In genomic region chr12:86628783-86629172, GRCm38 (mm10) we compare ENCODE assay signal across 11 mouse cellular contexts.
"Had no signal": no experiment of that assay in that cellular context is flagged by ENCODE, and none has a peak within 500 bp of the region (broad histone marks: within the 10 kb centered on the region; RNA-seq: fewer than 3 reads in every experiment).

No protein-coding gene starts in this region.

- H3K36me3 ChIP-seq: kidney, embryonic 15.5 days; limb, embryonic 10.5 days; liver, embryonic 15.5 days; midbrain, embryonic 13.5 days had no signal

- H3K9me3 ChIP-seq: kidney, embryonic 15.5 days; limb, embryonic 10.5 days; liver, embryonic 15.5 days; midbrain, embryonic 13.5 days had no signal

- DNase-seq: kidney, adult 2 months; kidney, postnatal 25 days; right cerebral cortex, postnatal 14 days; thymus, adult 2 months; thymus, postnatal 25 days had no signal

- ATAC-seq: midbrain, embryonic 13.5 days had no signal

- H3K27ac ChIP-seq: kidney, embryonic 15.5 days; left cerebral cortex, adult 2 months; limb, embryonic 10.5 days; liver, embryonic 15.5 days; midbrain, embryonic 13.5 days had no signal

- H3K9ac ChIP-seq: kidney, embryonic 15.5 days; liver, embryonic 15.5 days; midbrain, embryonic 13.5 days had no signal

- H3K4me3 ChIP-seq: kidney, embryonic 15.5 days; left cerebral cortex, adult 2 months; limb, embryonic 10.5 days; liver, embryonic 15.5 days; midbrain, embryonic 13.5 days had no signal

- H3K4me1 ChIP-seq: limb, embryonic 10.5 days; liver, embryonic 15.5 days; midbrain, embryonic 13.5 days had no signal

- H3K27me3 ChIP-seq: liver, embryonic 15.5 days; midbrain, embryonic 13.5 days had no signal

- H3K4me2 ChIP-seq: kidney, embryonic 15.5 days; liver, embryonic 11.5 days; liver, embryonic 15.5 days; midbrain, embryonic 13.5 days had no signal
